ENCODE assay signal across 7 mouse cellular contexts in the genomic region with DNA sequence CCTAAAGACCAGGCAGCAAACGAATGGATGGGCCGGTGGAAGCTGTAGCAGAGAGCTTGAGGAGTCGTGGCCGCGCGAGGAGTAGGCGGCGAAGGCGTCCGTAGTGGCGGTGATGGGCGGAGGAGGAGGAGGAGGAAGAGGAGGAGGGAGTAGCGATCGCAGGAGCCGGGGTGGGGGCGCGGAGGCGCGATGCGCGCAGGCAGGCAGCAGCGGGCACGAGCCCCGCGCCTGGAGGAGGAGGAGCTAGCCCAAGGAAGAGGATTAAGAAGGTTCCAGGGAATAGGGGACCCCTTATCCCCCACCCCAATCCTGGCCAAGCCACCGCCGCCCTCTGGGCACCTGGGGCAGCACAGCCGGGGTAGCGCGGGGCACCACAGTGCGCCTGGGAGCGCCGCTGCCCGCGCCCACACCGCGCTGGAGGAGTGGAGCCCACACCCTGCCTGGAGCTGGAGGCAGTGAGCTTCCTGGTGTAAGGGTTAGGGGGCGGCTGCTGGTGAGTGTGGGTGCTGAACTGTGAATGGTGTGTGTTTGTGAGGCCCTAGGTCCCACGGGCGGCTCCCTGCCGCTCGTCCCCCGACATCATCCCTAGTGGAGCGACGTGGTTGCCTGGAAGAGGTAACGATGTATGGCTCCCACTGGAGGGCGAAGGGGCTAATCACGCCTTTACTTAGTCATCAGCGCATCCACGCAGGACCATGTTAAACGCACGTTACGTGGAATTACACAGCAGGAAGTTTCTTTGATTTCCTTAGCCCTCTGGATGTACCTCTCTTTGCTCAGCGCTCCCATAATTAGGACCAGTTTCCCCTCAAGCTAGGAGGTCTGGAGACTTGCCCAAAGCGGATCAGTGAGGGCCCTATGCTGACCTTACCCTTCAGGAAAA. TPM values are rescaled to one million over a fixed set of nuclear protein-coding genes. Genes with fewer than 3 reads are reported as not detected.
DNase-seq lines count a peak whose midpoint lies in the region; ATAC-seq and TF ChIP-seq lines count a peak whose summit lies in the region.

Gene Gabra2, minus strand, starts transcription at position 125 of the 883 bp plus-strand sequence.

- peak; percentile 53; the same call in 1 of the 2 replicates for ATAC-seq in stomach, postnatal 0 days (ENCODE audit: low FRiP score, low TSS enrichment)

- no peak for TF ChIP-seq EP300 in stomach, postnatal 0 days (optimal IDR thresholded peaks at IDR 0.05)

- peak within 1 kb of the TSS; percentile 92 for H3K4me2 ChIP-seq in stomach, postnatal 0 days (replicated peaks; ENCODE audit: low read depth)

- no peak within 1 kb of the TSS for H3K27ac ChIP-seq in stomach, postnatal 0 days (replicated peaks)

- no peaks in the 10 kb centered on the region for H3K36me3 ChIP-seq in stomach, postnatal 0 days (ENCODE audit: control insufficient read depth, insufficient read depth, low read length)

- H3K9ac ChIP-seq in stomach, postnatal 0 days (ENCODE audit: low read length) = peak within 1 kb of the TSS; percentile 5; the same call in 1 of the 2 replicates

- H3K4me1 ChIP-seq in stomach, postnatal 0 days (replicated peaks; ENCODE audit: control insufficient read depth, insufficient read depth) = no peaks in the 10 kb centered on the region; the same call in 1 of the 2 replicates

- DNase-seq in 416B (ENCODE audit: low read depth) = peak; percentile 74
- peak; percentile 1 for DNase-seq in CD4-positive helper T cell, adult 2 months (ENCODE audit: low read depth, low spot score)
- DNase-seq in cerebellum, postnatal 36 days = peak; percentile 41 to 48
- DNase-seq in frontal cortex, postnatal 36 days (ENCODE audit: low spot score in 2 of 2) = peak; percentile 84 to 85
- peak; percentile 80 to 86 for DNase-seq in layer of hippocampus, postnatal 10 days (ENCODE audit: low spot score in 2 of 2)
- DNase-seq in mesoderm, embryonic 11.5 days (ENCODE audit: low read depth, low spot score) = peak; percentile 41
- peak; percentile 25 for DNase-seq in stomach, postnatal 0 days (ENCODE audit: low spot score)

- no peaks in the 10 kb centered on the region for H3K9me3 ChIP-seq in stomach, postnatal 0 days (ENCODE audit: control insufficient read depth, low read length)

- no peaks in the 10 kb centered on the region for H3K27me3 ChIP-seq in stomach, postnatal 0 days (ENCODE audit: control insufficient read depth, insufficient read depth, low read length)

- peak; percentile 19; the same call in 1 of the 2 replicates for TF ChIP-seq CTCF in stomach, postnatal 0 days (IDR thresholded peaks at IDR 0.05; ENCODE audit: low read depth)

- peak within 1 kb of the TSS; percentile 50 for H3K4me3 ChIP-seq in stomach, postnatal 0 days (ENCODE audit: low read depth, low read length)

- WGBS in stomach, postnatal 0 days = under 1% methylated on average over 53 of the region's 55 CpGs

RNA-seq across cellular contexts. Expression of gene Gabra2, which starts in this region (rescaled TPM):
- total RNA-seq in layer of hippocampus, postnatal 10 days (2021) = 100 to 1,000 TPM; 112 to 122 TPM
- 0.29 and 0.38 TPM in 2 replicates for polyA plus RNA-seq in stomach, postnatal 0 days (2015; fragmentation: Nextera tagmentation; extraction: Ambion mirVana)

Comparison
In these comparisons a context has a peak if more than half of its experiments do, and no peak if none do; other contexts are left out.
1. Peak in DNase-seq, ATAC-seq, H3K4me3 ChIP-seq, H3K9ac ChIP-seq and H3K4me2 ChIP-seq in stomach, postnatal 0 days; RNA of the gene not detected or under 1 TPM.
2. DNase-seq: peak in every context shown above with its lines; median percentile 84 in frontal cortex, postnatal 36 days; 83 in layer of hippocampus, postnatal 10 days; 74 in 416B; 44 in cerebellum, postnatal 36 days; 41 in mesoderm, embryonic 11.5 days; 25 in stomach, postnatal 0 days; 1 in CD4-positive helper T cell, adult 2 months.